Mouse (Mus musculus): ENCODE data around the gene Parp4. TPM values are rescaled to one million over a fixed set of nuclear protein-coding genes. Genes with fewer than 3 reads are reported as not detected.

Gene Parp4
- 12.7 and 16.3 TPM in 2 replicates for total RNA-seq (2015; ENCODE audit: low replicate concordance)
- total RNA-seq (2017; ENCODE audit: low replicate concordance), result 2.6 and 4.2 TPM in 2 replicates

DNA sequence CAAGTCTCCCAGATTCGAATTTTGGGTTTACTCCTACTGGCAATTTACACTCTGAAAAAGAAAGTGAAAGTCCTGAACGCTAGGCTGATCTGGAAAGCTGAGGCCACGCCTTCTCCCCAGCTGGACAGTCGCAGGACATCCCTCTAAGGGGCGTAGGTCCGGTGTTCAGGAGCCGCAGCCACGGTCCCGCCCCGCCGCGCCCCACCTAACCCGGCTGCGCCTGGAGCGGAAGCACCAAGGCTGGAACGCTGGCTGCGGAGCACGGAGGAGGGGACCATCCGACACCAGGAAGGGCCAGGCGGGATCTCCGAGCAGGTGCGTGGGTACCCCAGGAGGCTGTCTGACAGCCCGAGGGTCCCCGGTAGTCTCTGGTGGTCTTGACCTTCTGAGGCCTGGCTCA, at the start of gene Parp4, which contains the start of gene Cenpj:
Gene Parp4 (plus strand): TSS at position 204 of the 400 bp plus-strand sequence.
Gene Cenpj (minus strand): TSS at position 10 of the 400 bp plus-strand sequence.
- ATAC-seq (replicated peaks; ENCODE audit: low FRiP score, poor library complexity, severe bottlenecking), result peak; percentile 92

DNA sequence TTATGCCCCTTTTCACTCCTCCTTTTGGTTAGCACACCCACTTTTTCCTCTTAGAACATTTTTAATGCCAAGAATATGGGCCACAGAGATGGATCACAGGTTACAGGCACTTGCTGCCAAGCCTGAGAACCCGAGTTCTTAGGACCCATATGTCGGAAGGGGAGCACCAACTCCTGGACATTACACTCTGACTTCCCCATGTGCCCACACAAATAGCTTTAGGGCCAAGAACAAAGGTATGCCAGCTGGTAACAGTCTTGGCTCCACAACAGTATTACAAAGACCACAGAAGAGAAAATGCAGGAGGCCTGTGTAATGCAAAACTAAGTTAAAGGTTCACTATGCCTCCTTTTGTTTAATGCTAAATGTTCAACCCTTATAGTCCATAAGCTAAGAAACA, 44.6 kb upstream of the Parp4 start:
- ATAC-seq (replicated peaks; ENCODE audit: low FRiP score, poor library complexity, severe bottlenecking), result no peak

DNA sequence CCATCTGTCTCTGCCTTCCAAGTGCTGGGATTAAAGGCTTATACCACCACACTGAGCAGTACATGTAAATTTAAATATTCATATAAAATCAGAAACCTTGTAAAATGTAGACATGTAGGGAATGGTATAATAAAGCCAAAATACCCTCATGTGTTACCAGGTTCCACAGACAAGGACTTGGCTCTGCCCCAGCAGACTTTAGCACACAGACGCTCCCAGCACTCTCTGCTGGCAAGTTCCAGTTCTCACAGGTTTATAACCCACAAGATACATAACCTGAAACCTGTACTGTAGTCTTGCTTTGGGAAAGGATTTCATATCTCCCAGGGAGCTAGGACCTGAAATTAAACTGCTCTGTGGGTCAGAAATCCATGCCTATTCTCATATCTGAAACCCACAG, 30.5 kb upstream of the Parp4 start:
- ATAC-seq (replicated peaks; ENCODE audit: low FRiP score, poor library complexity, severe bottlenecking), result no peak

DNA sequence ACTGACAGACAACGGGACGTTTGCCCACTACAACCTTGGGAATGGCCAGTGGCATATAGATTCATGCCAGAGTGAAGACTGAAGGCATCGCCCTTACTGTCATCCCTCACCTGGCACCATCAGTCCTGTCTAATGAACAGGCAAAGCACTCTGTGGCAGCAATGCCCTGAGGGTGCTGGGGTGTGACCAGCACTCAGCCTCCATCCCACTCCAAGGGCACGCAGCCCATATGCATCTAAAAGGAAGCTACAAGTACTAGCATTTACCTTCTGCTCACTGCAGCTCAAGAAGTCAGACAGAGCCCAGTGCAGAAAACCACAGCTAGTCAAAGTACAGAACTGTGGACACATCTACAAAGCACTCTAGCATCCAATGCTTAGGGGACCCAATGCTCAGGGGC, 29.9 kb upstream of the Parp4 start:
- no peak for ATAC-seq (replicated peaks; ENCODE audit: low FRiP score, poor library complexity, severe bottlenecking)

DNA sequence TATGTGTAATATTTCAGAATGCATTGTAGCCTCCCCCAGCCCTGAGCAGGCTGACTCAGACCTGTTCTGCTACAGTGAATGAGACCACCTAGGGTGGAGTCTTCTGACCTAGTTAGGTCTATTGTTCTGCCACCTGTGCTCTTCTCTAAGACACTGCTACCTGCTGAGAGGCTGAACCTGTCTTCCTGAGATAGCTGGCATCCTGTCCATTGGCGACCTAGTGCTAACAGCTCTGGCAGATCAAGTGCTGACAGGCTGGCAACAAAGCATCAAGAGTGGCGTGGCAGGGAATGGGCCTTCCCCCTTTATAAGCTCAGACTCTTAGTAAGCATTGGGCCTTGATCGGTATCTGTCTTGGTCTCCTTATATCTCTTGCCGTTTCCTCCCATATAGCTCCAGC, 24.5 kb upstream of the Parp4 start:
- no peak for ATAC-seq (replicated peaks; ENCODE audit: low FRiP score, poor library complexity, severe bottlenecking)

DNA sequence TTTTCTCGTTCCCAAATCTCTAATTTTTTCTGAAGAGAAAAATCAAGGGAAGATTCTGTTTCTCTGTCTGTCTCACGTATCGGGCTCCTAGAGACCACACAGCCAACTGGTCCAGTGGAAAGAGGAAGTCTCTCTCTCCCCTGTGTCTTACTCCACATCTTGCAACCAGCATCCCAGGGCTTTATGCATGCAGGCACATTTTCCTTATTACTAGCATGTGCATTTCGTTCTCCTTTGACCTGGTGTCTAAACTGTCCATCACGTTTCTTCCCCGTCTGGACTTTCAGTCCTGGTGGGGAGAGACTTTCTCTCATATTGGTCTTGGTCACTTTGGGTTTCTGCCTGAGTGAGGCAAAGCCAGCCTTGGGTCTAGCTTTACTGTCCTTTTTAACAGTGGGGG, 22.5 kb upstream of the Parp4 start:
- ATAC-seq (replicated peaks; ENCODE audit: low FRiP score, poor library complexity, severe bottlenecking), result no peak

DNA sequence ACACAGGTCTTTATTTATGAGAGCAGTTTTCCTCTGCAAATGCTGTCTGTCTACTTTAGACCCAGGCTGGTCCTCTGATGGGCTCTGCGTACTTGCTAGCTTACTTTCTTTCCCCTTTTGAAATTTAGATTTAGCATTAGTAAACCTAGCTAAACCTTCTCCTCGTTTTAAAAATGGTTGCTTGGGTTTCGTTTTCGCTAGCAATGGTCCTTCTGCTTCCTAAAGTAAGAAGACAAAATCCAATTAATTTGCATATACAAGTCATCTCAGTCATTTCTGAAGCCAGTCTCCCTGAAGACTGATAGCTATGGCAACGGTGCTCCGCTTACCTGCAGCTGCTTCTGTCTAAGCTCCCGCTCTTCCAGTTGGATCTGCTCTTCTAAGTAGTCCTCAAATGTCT, 22.1 kb upstream of the Parp4 start:
- ATAC-seq (replicated peaks; ENCODE audit: low FRiP score, poor library complexity, severe bottlenecking), result no peak

DNA sequence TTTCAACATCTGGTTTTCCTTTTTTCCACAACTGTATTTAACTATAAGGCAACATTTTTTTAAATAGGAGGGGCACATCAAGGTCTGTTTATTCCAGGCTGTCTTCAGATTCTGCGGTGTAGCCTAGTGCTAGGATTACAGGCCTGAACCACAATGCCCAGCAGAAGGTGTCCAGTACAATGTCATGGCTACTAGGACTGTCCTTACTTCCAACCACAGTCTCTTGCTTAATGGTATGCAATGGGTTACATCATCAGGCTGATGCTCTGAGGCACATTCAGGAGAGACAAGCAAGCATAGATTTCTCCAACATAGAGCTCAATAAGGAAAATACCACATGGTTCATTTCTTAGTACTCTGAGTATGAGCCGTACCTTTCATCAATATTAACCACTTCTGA, 20.7 kb upstream of the Parp4 start:
- ATAC-seq (replicated peaks; ENCODE audit: low FRiP score, poor library complexity, severe bottlenecking), result no peak

DNA sequence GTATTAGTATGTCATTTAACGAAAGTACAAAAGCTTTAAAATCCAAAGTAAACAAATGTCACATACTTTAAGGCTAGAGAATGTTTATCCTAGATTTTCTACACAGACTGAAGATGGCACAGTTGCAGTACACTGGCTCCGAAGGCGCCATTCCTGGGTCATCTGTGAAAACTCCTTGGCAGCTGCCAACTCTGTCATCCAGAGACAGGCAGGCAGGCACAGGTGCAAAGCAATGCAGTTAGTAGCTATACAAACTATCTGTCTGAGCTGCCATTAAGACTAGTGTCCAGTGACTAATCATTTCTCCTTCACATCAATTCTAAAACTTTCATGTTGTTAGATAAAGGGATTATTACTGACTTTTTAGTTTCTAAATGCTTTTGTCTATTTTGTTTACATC, 16.3 kb upstream of the Parp4 start:
- no peak for ATAC-seq (replicated peaks; ENCODE audit: low FRiP score, poor library complexity, severe bottlenecking)

DNA sequence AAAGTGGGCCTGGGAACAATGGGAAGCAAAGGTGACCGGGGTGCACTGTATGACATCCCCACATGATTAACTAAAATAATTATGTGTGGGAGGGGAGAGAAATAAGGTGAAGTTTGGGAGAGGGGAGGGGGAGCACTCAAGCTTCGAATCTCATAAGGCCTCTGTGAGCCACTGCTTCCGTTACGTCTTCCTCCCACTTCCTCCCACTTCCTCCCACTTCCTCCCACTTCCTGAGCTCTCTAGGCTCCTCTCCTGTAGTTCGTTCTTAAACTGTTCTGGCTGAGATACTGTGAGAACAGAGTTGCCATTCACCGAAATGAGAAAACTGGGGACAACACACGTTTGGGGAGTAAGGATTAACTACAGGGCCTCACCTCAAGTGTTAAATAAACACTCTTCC, 7.9 kb upstream of the Parp4 start:
- no peak for ATAC-seq (replicated peaks; ENCODE audit: low FRiP score, poor library complexity, severe bottlenecking)

DNA sequence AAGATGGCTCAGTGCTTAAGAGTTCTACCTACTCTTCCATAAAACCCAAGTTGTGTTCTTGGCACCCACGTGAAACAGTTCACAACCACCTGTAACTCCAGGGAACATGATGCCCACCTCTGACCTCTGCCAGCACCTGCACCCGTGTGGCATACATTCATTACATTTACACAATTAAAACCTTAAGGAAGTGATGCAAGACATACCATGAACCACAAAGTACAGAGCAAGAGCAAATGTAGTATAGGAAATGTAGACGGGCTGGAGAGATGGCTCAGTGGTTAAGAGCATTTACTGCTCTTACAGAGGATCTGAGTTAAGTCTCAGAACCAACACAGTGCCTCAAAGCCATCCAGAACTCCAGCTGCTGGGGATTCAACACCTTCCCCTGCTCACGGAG, 6.4 kb upstream of the Parp4 start:
- no peak for ATAC-seq (replicated peaks; ENCODE audit: low FRiP score, poor library complexity, severe bottlenecking)

DNA sequence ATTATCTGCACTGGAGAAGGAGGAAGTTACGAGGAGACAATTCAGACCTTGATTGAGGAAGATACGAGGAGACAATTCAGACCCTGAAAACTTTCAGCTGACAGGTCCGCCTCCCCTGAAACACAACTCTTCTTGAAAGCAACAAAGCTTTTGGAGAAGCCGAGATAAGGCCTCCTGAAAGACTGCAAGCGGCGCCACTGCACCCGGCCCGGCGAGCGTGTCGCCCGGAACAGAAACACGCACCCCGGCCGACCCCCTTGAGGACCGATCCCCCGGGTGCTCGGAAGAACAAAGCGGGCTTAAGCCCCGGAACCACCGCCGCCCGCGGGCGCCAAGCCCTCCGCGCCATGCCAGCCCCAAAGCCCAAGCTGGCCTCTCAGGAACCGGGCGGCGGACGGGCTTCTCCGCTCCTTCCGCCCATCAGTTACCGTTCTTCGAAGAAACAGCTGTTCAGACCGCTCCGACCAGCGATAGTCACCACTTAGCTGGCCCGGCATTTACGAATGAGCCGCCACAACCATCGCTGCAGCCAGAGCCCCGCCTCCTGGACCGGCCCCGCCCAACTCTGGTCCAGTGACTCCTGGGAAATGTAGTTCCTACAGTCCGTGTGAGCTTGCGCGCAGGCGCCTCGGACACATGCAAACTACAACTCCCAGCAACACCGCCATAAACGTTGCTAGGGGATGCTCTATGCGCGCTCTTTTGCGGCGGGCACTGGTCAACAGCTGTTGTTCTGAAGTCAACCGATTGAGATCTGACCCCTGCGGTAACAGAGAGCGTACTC, 3.9 kb upstream of the Parp4 start:
- peak; percentile 91 for ATAC-seq (replicated peaks; ENCODE audit: low FRiP score, poor library complexity, severe bottlenecking)

DNA sequence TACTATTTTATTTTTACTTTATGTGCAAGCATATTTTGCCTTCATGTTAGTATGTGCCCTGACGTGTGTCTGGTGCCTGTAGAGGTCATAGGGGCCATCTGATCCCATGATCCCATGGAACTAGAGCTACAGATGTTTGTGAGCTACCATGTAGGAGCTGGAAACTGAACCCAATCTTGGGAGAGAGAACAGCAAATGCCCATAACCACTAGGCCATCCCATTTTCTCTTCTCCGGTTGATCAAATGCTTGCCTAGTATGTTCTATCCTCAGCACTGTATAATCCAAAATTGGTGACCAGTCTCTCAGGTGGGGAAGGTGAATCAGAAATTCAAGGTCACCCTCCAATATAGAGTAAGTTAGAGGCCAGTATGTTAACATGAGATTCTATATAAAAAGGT, 2.9 kb upstream of the Parp4 start:
- ATAC-seq (replicated peaks; ENCODE audit: low FRiP score, poor library complexity, severe bottlenecking), result no peak

DNA sequence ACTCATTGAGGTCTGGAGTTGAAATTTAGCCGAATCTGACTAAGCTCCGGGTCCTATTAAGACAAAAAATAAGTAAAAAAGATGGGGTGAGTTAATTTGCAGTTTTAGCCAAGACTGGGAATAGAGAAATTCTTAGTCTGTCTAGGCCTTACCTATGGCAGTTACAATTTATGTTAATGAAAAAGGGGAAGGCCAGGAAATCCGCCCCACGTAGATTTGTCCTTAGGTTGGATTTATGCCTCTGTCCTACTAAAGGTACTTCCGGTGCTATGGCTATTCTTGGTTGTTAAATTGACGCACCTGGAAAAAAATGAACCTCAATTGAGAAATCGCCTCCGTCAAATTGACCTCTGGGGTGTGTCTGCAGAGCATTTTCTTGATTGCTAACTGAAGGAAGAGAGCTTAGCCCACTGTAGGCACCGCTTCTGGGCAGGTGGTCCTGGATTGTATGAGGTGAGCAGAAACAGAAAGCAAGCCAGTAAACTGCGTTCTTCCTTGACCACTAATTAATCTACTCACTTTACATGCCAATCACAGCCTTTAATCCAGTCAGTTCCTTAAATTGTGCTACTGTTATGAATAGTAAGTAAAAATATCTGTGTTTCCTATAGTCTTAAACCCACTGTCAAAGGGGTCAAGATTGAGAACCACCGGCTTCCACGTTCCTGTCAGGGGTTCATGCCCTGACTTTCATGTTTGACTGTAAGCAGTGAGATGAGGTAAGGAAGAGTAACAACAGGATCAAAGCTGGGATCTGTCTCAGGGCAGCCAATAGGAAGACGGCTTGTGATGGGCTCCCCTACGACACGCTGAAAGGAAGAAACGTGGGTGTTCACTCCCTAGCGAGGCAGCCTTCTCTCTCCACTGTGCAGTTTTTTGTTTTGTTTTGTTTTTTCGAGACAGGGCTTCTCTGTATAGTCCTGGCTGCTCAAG, 816 bp downstream of the Parp4 start:
- no peak for ATAC-seq (replicated peaks; ENCODE audit: low FRiP score, poor library complexity, severe bottlenecking)

DNA sequence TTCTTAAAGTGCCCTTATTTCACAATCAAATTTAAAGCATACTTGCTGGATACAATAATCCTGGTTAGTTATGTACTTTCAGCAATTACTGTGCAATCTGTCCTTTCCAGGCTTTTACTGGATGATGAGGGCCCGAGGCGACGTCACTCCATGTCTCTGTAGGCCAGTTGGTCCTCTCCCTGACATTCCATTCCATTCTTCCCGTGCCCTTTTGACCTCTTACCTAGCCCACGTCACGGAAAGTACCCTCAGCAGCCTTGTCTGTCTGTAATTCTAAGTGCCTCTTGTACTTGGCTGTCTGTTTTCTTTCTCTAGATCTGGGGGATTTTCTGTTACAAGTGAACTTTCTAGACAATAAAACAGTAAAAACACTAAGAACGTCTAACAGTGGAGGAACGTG, 3.6 kb downstream of the Parp4 start:
- no peak for ATAC-seq (replicated peaks; ENCODE audit: low FRiP score, poor library complexity, severe bottlenecking)

DNA sequence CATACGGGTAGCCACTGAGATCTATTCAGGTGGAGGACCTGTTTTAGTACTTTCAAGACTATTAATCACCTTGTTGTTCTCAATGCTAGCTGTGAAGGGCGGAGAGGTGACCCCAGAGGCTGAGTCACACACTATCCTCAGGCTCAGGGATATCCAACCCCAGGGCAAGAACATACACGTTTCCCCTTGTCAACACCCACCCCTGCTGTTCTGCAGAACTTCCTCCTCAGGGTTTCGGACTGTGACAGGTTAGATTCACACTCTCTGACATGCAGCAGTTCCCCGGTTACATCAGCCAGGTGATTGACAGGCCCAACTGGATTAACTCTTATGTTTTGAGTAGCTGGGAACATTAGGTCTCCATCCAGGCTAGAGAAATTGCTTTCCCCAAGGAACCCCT, 5.7 kb downstream of the Parp4 start:
- ATAC-seq (replicated peaks; ENCODE audit: low FRiP score, poor library complexity, severe bottlenecking), result no peak

DNA sequence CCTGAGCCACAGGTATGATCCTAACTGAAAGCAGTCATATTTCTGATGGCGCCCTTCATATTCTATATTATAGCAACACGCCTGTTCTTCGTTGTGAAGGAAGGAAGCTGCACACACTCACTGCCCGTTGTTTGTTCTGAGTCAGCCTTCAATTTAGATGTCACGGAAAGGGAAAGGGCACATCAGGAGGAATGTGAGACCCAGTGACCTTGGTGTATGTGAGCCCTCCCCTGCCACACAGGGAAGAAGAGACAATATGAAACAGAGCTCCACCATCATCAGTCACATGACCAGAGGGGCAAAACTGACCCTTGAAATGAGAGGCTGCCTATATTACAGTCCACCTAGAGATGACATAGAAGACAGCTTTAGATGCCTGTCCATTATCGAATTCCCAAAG, 6.9 kb downstream of the Parp4 start:
- ATAC-seq (replicated peaks; ENCODE audit: low FRiP score, poor library complexity, severe bottlenecking), result no peak

DNA sequence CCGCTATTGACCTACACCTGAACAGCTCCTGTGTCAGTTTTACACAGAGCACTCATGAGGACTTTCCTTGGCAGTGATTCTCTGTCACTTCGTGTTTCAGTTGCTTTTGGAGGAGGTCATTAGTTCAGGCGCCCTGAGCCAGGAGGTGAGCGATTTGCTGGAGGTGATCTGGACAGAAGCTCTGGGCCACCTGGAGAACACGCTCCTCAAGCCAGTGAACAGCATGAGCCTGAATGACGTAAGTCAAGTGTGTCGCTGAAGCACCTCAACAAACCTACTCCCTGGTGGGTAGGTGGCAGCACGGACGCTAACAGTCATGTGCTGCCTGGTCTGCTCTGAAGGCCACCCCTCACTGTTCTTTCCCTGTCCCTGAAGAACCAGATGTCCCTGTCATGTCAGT, 16.8 kb downstream of the Parp4 start:
- ATAC-seq (replicated peaks; ENCODE audit: low FRiP score, poor library complexity, severe bottlenecking), result no peak

DNA sequence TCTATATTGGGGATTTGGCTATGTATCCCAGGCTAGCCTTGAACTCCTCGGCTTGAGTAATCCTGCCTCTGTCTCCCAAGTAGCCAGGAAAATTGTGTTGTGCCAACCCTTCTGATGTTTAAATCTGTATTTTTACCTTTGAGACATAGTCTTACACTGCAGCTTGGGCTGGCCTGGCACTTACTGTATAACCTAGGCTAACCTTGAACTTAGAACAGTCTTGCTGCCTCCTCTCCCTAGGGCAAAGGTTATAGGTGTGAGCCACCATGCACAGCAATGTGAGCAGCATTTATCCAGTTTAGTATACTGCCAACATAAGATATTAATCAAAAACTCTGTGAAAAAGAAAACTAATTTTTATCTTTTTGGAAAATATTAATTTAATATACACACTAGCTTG, 19.4 kb downstream of the Parp4 start:
- ATAC-seq (replicated peaks; ENCODE audit: low FRiP score, poor library complexity, severe bottlenecking), result no peak

DNA sequence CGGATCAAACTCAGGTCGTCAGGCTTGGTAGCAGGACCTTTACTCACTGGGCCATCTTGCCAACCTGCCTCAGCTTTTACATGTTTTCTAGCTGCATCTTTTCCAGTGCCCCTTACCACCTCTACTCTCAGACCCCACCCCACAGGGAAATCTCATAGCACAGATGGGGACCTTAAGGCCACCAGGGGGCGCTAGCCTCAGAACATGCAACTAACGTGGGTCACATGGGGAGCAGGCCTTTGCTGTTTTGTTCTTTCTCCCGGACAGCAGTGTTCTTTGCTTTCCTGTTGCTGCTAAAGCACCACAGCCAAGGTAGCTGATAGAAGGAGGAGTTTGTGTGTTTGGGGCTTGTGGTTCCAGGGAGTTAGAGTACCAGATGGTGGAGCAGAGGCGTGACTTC, 23.3 kb downstream of the Parp4 start:
- peak; percentile 83 for ATAC-seq (replicated peaks; ENCODE audit: low FRiP score, poor library complexity, severe bottlenecking)

DNA sequence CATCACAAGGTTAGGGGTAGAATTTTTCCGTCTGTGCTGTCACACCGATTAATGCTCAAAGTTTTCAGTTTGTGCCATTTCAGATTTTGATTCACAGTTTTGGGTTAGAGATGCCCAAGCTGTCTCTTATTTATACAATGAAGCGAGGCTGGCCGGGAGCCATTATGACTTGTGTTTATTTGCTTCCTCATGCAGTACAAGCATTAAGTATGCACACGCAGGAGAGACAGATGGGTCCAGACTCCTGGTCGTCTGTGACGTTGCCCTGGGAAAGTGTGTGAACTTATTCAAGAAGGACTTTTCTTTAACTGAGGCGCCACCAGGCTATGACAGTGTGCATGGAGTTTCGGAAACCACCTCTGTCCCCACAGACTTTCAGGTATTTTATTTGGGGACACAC, 26.6 kb downstream of the Parp4 start:
- ATAC-seq (replicated peaks; ENCODE audit: low FRiP score, poor library complexity, severe bottlenecking), result no peak
